Mouse (Mus musculus) adrenal gland, adult (tissue): ENCODE measurements around the gene Svs3b.
A peak's percentile ranks its signal among the peaks of the same experiment; 100 is the strongest.
"Not testable (repeated sequence)": the region's sequence is repeated elsewhere in the genome, so short reads cannot be mapped to it uniquely, and the experiment has no call there.

ENCODE experiments used
- DNase-seq, 2 experiments: peaks; one replicate each; pipeline ENCODE4 v3.0.0; 2022 to 2023; ENCODE audit warnings: low spot score in 1 of 2; ENCODE audit not compliant: inconsistent age in 2 of 2

Gene Svs3b

DNA sequence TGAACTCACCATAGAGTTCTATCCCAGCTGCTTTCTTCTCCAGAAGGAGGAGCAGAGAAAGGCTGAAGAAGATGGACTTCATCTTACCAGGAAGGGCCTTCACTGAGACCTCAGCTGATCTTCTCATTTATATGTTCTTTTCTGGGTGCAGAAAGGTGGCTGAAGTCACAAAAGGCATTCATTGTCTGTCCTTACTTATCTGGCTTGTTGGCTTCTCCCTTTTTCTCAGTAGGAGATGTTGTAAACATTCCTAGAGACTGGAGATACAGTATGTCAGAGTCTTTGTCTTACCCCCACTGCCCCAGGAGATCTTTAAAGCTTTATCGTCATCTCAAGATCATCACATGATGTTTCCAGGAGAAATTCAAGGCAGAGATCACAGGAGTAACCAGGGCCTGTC is at the start of gene Svs3b:
TSS of gene Svs3b (minus strand) at position 101 of the 400 bp plus-strand sequence.
- DNase-seq: not testable (repeated sequence)

DNA sequence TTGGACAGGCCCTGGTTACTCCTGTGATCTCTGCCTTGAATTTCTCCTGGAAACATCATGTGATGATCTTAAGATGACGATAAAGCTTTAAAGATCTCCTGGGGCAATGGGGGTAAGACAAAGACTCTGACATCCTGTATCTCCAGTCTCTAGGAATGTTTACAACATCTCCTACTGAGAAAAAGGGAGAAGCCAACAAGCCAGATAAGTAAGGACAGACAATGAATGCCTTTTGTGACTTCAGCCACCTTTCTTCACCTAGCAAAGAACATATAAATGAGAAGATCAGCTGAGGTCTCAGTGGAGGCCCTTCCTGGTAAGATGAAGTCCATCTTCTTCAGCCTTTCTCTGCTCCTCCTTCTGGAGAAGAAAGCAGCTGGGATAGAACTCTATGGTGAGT is 32.5 kb upstream of the Svs3b start, which contains the start of gene Svs3a:
TSS of gene Svs3a (plus strand) at position 301 of the 400 bp plus-strand sequence.
- not testable (repeated sequence) for DNase-seq

GRCm38 (mm10) chr2:164278359-164278758 is 21.9 kb upstream of the Svs3b start, which contains the start of gene Svs4:
TSS of gene Svs4 (minus strand) at chr2:164278459.
- DNase-seq: no peak

DNA sequence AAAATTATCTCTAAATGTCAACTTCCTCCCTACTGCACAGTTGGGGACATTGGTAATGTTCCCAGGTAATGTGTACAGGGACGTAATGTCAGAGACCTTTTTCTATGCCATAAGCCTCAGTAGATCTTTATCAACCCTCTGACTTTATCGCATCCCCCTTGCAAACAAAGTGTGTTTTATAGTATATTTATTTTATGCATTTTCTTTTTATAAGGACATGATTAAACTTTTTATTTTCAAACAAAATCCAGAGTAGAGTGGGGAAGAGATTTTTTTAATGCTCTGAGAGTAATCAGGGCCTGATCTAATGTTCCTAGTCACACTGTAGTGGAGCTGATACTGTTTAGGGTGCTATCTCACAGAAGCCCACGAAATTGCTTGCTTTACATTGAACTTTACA is 18.1 kb downstream of the Svs3b start, which contains the start of gene Svs2:
TSS of gene Svs2 (minus strand) at position 101 of the 400 bp plus-strand sequence.
- DNase-seq: no peak

GRCm38 (mm10) chr2:164232671-164233070 is 23.8 kb downstream of the Svs3b start:
- DNase-seq: no peak

DNA sequence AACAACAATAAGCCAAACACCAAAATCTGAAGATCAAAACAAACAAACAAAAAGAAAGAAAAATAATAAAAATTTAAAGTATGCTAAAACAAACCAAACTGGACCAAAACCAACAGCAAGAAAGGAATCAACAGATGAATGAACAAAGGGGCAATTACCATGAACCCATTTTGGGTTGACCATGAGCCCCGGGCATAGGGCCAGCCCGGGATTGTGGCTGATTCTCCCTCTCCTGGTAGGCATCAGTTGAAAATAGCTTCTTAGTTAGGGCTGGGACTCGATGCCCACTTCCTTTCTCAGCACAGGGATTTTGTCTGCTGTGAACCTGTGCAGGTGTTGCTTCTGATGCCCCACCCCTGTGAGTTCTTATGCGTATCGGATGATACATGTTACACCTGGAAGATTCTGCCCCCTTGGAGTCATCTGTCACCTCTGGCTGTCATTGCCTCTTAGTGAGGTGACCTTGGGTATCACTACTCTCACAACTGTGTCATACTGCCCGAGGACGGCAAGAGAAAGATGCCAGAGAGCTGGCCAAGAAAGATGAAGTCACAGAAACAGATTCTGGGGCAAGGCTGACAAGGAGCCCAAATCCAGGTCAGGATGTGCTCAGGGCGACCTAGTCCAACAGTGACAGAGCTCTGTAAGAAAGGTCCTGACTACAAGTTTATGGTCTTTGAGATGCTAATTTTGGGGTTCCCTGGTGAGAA is 27.9 kb downstream of the Svs3b start:
- peak; percentile 38 to 77 for DNase-seq

DNA sequence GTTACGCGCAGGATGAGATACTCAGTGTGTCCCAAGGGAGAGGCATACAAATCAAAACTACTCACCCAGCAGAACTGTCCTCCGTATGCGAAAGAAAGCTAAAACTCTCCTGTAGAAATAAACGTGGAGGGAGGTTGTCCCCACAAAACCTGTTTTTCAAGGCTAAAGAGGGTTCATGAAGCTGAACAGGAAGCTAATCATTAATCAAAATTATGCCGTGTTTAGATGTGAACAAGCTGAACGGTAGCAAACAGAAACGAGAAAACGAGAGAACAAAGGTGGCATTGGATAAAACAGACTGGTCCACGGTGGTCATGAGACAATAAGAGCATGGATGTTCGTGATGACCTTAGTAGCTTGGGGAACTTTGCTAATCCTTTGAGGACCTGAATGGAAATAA is 34.9 kb downstream of the Svs3b start, which contains the start of gene Wfdc15b:
TSS of gene Wfdc15b (minus strand) at position 139 of the 400 bp plus-strand sequence.
- DNase-seq: no peak

GRCm38 (mm10) chr2:164219295-164219694 is 37.1 kb downstream of the Svs3b start:
- no peak for DNase-seq

- DNase-seq: no peak
These were observed 43.7 kb downstream of the Svs3b start for GRCm38 (mm10) chr2:164212711-164213110.

DNA sequence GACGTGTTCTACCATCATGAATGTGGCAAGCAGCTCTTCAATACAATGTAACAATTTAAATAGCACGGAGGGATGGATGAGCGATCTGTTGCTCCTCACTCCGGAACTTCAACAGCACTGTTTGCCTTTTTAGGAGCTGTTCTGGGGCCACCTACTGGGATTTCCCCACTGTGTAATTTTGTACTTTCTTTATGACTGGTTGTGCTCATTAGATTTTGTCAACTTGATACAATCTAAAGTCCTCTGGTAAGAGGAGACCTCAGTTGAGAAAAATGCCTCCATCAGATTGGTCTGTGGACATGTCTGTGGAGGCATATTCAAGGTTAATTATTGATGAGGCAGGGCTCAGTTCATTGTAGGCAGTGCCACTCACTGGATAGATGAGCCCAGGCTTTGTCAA is 45.5 kb downstream of the Svs3b start:
- DNase-seq: no peak

GRCm38 (mm10) chr2:164206676-164207075 is 49.8 kb downstream of the Svs3b start:
- DNase-seq: peak in 1 of 2 experiments; percentile 56

GRCm38 (mm10) chr2:164206011-164206410 is 50.4 kb downstream of the Svs3b start:
- DNase-seq: not testable (repeated sequence)
